Mouse (Mus musculus) embryonic facial prominence, embryonic 10.5 days (tissue): ENCODE data around the gene Pla2g4a. TPM values are rescaled to one million over a fixed set of nuclear protein-coding genes. Genes with fewer than 3 reads are reported as not detected.
A peak's percentile ranks its signal among the peaks of the same experiment; 100 is the strongest.

Experiments
- DNase-seq: peaks from one replicate; pipeline ENCODE4 v3.0.0-alpha.2; 2017; ENCODE audit warnings: low spot score
- H3K27ac ChIP-seq: fragments of 300-500 bp; sonication (generic); replicated peaks from 2 replicates; pipeline ENCODE4 v1.5.1; 2016; ENCODE audit warnings: mild to moderate bottlenecking
- H3K27me3 ChIP-seq: fragments of 300-500 bp; sonication (generic); replicated peaks from 2 replicates; pipeline ENCODE4 v1.6.1; 2016; ENCODE audit warnings: low read depth, mild to moderate bottlenecking; ENCODE audit not compliant: poor library complexity, severe bottlenecking
- H3K36me3 ChIP-seq: fragments of 300-500 bp; sonication (generic); replicated peaks from 2 replicates; pipeline ENCODE4 v1.6.1; 2016; ENCODE audit warnings: mild to moderate bottlenecking, moderate library complexity
- H3K4me1 ChIP-seq: fragments of 300-500 bp; sonication (generic); 2 replicates; pipeline ENCODE4 v1.6.1; 2016
- H3K4me3 ChIP-seq: fragments of 300-500 bp; sonication (generic); 2 replicates; pipeline ENCODE4 v1.5.1; 2016; ENCODE audit warnings: mild to moderate bottlenecking, moderate library complexity
- H3K9me3 ChIP-seq: fragments of 300-500 bp; sonication (generic); 2 replicates; pipeline ENCODE4 v1.6.1; 2016; ENCODE audit warnings: mild to moderate bottlenecking
- WGBS: fragments of 180-500 bp; shearing (Covaris S2); methylation state at CpG from one replicate; pipeline ENCODE4 v1.1.7; 2016; 5-methylcytosine and 5-hydroxymethylcytosine counted together
- polyA plus RNA-seq: library from polyadenylated mRNA; unstranded; fragments of >200 nt; fragmentation: Nextera tagmentation; extraction: Ambion mirVana; gene quantifications from 2 replicates; pipeline ENCODE4 v1.2.1, GENCODE M21; 2016

Gene Pla2g4a
- polyA plus RNA-seq, 1 experiment from 2014 or later, result 16.0 TPM

- DNase-seq, result no peak
- Histone ChIP-seq H3K4me3 (no peak overlapping the region), H3K27ac (no peak overlapping the region), H3K9me3 (no peaks in the 10 kb centered on the region), H3K27me3 (no peaks in the 10 kb centered on the region), H3K36me3 (no peaks in the 10 kb centered on the region), H3K4me1 (peaks cover 3% of the 10 kb centered on the region)
These were observed 93.8 kb downstream of the Pla2g4a start for GRCm38 (mm10) chr1:149867323-149867722.

GRCm38 (mm10) chr1:149866202-149866601 is 94.9 kb downstream of the Pla2g4a start:
- H3K36me3 ChIP-seq, result no peaks in the 10 kb centered on the region
- no peak overlapping the region for H3K27ac ChIP-seq
- no peaks in the 10 kb centered on the region for H3K9me3 ChIP-seq
- DNase-seq, result no peak
- WGBS, result 90% methylated on average over 3 of the region's 3 CpGs
- H3K27me3 ChIP-seq, result no peaks in the 10 kb centered on the region
- no peak overlapping the region for H3K4me3 ChIP-seq
- H3K4me1 ChIP-seq, result peaks cover 3% of the 10 kb centered on the region

DNA sequence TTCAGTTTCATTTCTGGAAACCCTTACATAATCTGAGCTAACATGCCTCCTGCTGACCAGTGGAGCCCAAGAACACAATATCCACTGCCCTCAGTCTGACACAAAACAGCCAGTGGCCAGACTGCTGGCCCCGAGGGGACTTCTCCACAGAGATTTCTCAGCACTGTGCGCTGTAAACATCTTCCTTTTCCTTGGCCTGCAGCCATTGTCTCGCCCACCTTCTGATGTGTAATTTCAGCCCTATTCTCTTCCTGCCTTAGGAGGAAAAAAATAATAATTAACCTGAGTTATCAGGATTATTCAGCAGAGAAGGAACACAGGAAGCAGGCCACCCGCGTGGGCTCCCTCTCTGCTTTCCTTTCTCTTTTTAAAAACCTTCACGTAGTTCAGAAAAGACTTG is 98.3 kb downstream of the Pla2g4a start:
- H3K9me3 ChIP-seq, result no peaks in the 10 kb centered on the region
- H3K36me3 ChIP-seq, result no peaks in the 10 kb centered on the region
- no peak overlapping the region for H3K27ac ChIP-seq
- H3K4me1 ChIP-seq, result peaks cover 3% of the 10 kb centered on the region
- WGBS, result 63% methylated on average over 6 of the region's 6 CpGs
- DNase-seq, result no peak
- no peak overlapping the region for H3K4me3 ChIP-seq
- no peaks in the 10 kb centered on the region for H3K27me3 ChIP-seq

GRCm38 (mm10) chr1:149862181-149862580 is 98.9 kb downstream of the Pla2g4a start:
- WGBS, result 76% methylated on average over 2 of the region's 2 CpGs
- H3K27ac ChIP-seq, result no peak overlapping the region
- no peak overlapping the region for H3K4me3 ChIP-seq
- H3K27me3 ChIP-seq, result no peaks in the 10 kb centered on the region
- peaks cover 3% of the 10 kb centered on the region for H3K4me1 ChIP-seq
- no peak for DNase-seq
- no peaks in the 10 kb centered on the region for H3K36me3 ChIP-seq
- no peaks in the 10 kb centered on the region for H3K9me3 ChIP-seq

DNA sequence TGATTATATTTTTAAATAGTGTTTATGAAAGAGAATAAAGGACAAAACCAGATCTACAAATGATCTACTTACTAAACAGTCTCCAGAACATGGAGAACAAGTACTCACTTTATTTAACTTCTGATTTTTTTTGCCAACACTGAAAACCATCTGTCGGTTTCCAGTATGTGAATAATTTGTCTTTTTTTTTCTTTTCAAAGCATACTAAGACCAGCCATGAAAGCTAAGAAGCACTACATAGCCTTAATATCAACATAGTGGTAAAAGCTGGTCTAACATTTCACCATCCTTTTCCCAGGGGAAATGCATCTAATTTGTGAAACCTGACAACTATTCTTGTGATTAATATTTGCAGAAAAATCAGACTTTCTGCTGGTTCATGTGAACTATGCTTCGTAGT is 99.5 kb downstream of the Pla2g4a start:
- no peaks in the 10 kb centered on the region for H3K9me3 ChIP-seq
- H3K27ac ChIP-seq, result no peak overlapping the region
- DNase-seq, result no peak
- H3K36me3 ChIP-seq, result no peaks in the 10 kb centered on the region
- 85% methylated on average over 2 of the region's 2 CpGs for WGBS
- H3K4me1 ChIP-seq, result peaks cover 3% of the 10 kb centered on the region
- H3K27me3 ChIP-seq, result no peaks in the 10 kb centered on the region
- no peak overlapping the region for H3K4me3 ChIP-seq

- Histone ChIP-seq H3K27me3 (no peaks in the 10 kb centered on the region), H3K4me3 (no peak overlapping the region), H3K4me1 (peaks cover 3% of the 10 kb centered on the region), H3K27ac (no peak overlapping the region), H3K9me3 (no peaks in the 10 kb centered on the region), H3K36me3 (no peaks in the 10 kb centered on the region)
- WGBS, result 72% methylated on average over 5 of the region's 5 CpGs
- DNase-seq, result no peak
These were observed 102.4 kb downstream of the Pla2g4a start for GRCm38 (mm10) chr1:149858734-149859133.

GRCm38 (mm10) chr1:149856720-149857119 is 104.4 kb downstream of the Pla2g4a start:
- Histone ChIP-seq H3K27ac (no peak overlapping the region), H3K4me3 (no peak overlapping the region), H3K36me3 (no peaks in the 10 kb centered on the region), H3K4me1 (no peaks in the 10 kb centered on the region), H3K9me3 (no peaks in the 10 kb centered on the region), H3K27me3 (no peaks in the 10 kb centered on the region)
- 28% methylated on average over 9 of the region's 9 CpGs for WGBS
- DNase-seq, result peak; percentile 67

GRCm38 (mm10) chr1:149855581-149855980 is 105.5 kb downstream of the Pla2g4a start:
- no peak overlapping the region for H3K4me3 ChIP-seq
- no peaks in the 10 kb centered on the region for H3K9me3 ChIP-seq
- no peaks in the 10 kb centered on the region for H3K4me1 ChIP-seq
- WGBS, result 83% methylated on average over 4 of the region's 4 CpGs
- H3K27me3 ChIP-seq, result no peaks in the 10 kb centered on the region
- H3K36me3 ChIP-seq, result no peaks in the 10 kb centered on the region
- DNase-seq, result no peak
- no peak overlapping the region for H3K27ac ChIP-seq

- no peak for DNase-seq
- no peaks in the 10 kb centered on the region for H3K9me3 ChIP-seq
- WGBS, result 85% methylated on average over 7 of the region's 7 CpGs
These were observed 106.2 kb downstream of the Pla2g4a start for GRCm38 (mm10) chr1:149854867-149855266.

DNA sequence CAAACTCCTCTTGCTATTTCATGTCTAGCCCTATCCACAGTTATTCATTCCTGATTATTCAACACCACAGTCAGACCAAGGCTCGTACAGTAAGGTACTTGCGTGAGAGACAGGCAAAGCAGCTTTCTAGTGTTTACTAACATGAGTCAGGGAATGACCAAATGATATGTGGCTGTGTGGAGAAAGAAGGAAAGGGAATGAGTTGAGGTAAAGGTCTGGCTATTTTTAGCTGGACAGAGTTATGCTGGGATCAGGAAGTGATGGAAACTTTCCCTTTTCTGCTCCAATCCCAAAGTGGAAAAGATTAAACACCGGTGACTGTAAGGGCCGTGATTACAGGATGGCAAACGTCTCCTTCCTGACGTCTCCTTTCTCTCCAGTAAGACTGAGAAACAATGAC is 114.4 kb downstream of the Pla2g4a start:
- no peaks in the 10 kb centered on the region for H3K27me3 ChIP-seq
- no peak overlapping the region for H3K4me3 ChIP-seq
- WGBS, result 74% methylated on average over 6 of the region's 6 CpGs
- no peak overlapping the region for H3K27ac ChIP-seq
- H3K9me3 ChIP-seq, result no peaks in the 10 kb centered on the region
- DNase-seq, result no peak
- H3K4me1 ChIP-seq, result no peaks in the 10 kb centered on the region
- H3K36me3 ChIP-seq, result no peaks in the 10 kb centered on the region

More at GRCm38 (mm10) chr1:149854867-149855266, 106.2 kb downstream of the Pla2g4a start:
- Histone ChIP-seq H3K27ac (no peak overlapping the region), H3K4me3 (no peak overlapping the region), H3K36me3 (no peaks in the 10 kb centered on the region), H3K27me3 (no peaks in the 10 kb centered on the region), H3K4me1 (no peaks in the 10 kb centered on the region)

- no peaks in the 10 kb centered on the region for H3K36me3 ChIP-seq
- WGBS, result 96% methylated on average over 1 of the region's 1 CpGs
- DNase-seq, result no peak
- H3K9me3 ChIP-seq, result no peaks in the 10 kb centered on the region
- H3K27me3 ChIP-seq, result no peaks in the 10 kb centered on the region
- H3K27ac ChIP-seq, result no peak overlapping the region
- H3K4me1 ChIP-seq, result no peaks in the 10 kb centered on the region
- H3K4me3 ChIP-seq, result no peak overlapping the region
These were observed 119.2 kb downstream of the Pla2g4a start for GRCm38 (mm10) chr1:149841845-149842244.

DNA sequence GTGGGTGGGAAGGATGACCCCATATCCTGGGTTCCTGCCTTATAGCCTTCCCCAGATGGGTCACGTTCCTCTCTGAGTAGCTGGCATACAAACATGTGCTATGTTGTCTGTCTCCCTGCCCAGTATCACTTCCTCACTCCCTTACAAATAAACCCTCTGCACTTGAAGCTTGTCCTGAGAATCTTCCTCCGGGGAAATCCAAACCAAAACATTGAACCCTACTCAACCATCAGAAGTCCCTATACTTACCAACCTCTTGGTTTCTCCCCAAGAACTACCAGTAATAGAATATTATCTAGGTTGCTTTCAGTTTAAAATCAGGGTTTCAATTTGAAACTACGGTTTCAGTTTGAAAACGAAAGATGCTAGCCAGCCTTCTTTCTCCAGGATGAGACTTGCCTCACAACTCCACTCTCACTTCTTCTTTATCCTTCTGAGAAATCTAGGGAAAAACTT is 120.1 kb downstream of the Pla2g4a start:
- 90% methylated on average over 4 of the region's 4 CpGs for WGBS

DNA sequence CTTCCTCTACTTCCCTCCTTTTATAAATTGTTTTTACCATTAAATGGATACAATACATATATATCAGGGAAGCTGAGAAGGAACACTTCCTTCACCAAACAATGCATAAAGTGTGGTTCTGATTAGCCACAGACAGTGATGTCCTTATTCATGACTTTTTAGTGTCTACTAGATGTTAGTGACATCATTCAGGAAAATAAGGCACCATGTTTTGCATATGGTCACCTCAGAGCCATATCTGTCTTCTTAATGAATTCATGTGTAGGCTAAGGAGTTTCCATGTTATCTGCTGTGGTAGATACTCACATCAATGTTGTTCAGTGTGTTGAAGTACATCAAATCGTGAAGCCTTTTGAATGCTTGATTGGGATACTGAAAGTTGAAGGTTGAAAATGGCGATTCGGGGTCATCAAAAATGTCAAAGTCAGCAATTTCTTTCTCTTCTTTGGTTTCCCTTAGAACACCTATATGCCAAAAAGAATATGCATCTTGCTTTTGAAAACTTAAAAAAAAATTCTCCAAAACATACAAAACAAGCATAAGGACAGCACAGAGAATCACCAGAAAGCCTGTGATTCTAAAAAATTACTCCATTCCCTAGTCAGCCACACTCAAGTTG is 120.7 kb downstream of the Pla2g4a start:
- 89% methylated on average over 3 of the region's 3 CpGs for WGBS
- H3K4me1 ChIP-seq, result no peaks in the 10 kb centered on the region
- H3K27ac ChIP-seq, result no peak overlapping the region
- H3K9me3 ChIP-seq, result no peaks in the 10 kb centered on the region
- no peaks in the 10 kb centered on the region for H3K36me3 ChIP-seq
- H3K4me3 ChIP-seq, result no peak overlapping the region
- no peaks in the 10 kb centered on the region for H3K27me3 ChIP-seq
- DNase-seq, result no peak

More for the DNA sequence above, 120.1 kb downstream of the Pla2g4a start:
- DNase-seq, result no peak
- Histone ChIP-seq H3K27ac (no peak overlapping the region), H3K36me3 (no peaks in the 10 kb centered on the region), H3K27me3 (no peaks in the 10 kb centered on the region), H3K4me1 (no peaks in the 10 kb centered on the region), H3K4me3 (no peak overlapping the region), H3K9me3 (no peaks in the 10 kb centered on the region)
